19 mouse cellular contexts compared by ENCODE assay signal in the genomic region with DNA sequence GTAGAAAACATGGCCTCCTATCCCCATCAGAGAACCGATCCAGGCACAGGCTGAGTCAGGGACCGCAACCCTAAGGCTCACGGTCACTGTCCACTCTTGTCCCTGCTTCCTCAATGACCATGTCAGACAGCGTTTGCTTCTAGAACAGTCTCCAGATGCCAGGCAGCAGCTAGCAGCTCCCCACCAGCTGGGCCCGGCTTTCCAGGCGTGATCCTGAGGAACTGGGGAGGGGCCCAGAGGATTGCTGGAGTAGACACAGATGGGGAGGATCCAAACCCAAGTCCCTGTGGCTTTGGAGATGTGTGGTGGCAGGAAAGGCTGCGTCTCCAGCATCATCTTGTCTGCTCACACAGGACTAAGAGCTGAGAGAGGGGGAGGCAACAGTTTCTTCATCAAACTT. TPM values are rescaled to one million over a fixed set of nuclear protein-coding genes. Genes with fewer than 3 reads are reported as not detected.
DNase-seq lines count a peak whose midpoint lies in the region; ATAC-seq and TF ChIP-seq lines count a peak whose summit lies in the region.
"Had no signal": no experiment of that assay in that cellular context is flagged by ENCODE, and none has a peak within 500 bp of the region (broad histone marks: within the 10 kb centered on the region; RNA-seq: fewer than 3 reads in every experiment).

No protein-coding gene starts in this region.

- H3K4me3 ChIP-seq in heart, adult 2 months, result no peak overlapping the region
- no peak overlapping the region for H3K4me3 ChIP-seq in heart, embryonic 12.5 days
- peak overlapping the region; percentile 62 for H3K4me3 ChIP-seq in testis, adult 2 months (ENCODE audit: control insufficient read depth, low read depth, low read length)
- peak overlapping the region; percentile 39 for H3K4me3 ChIP-seq in lung, embryonic 16.5 days (ENCODE audit: low read length)
- H3K4me3 ChIP-seq in midbrain, postnatal 0 days (ENCODE audit: low read depth, low read length), result no peak overlapping the region
- H3K4me3 ChIP-seq: embryonic facial prominence, embryonic 15.5 days; forebrain, embryonic 15.5 days; hindbrain, embryonic 15.5 days; limb, embryonic 12.5 days; neural tube, embryonic 13.5 days had no signal

- intact Hi-C loops in heart, adult 2 months (cut with DNase I), result no loop called here

- H3K27me3 ChIP-seq in heart, adult 2 months (ENCODE audit: control insufficient read depth, insufficient read depth, low read length), result no peaks in the 10 kb centered on the region
- H3K27me3 ChIP-seq in heart, embryonic 12.5 days (replicated peaks), result no peaks in the 10 kb centered on the region
- no peaks in the 10 kb centered on the region for H3K27me3 ChIP-seq in testis, adult 2 months (ENCODE audit: control insufficient read depth, insufficient read depth, low read length)
- H3K27me3 ChIP-seq in lung, embryonic 16.5 days (ENCODE audit: control insufficient read depth, insufficient read depth, low read depth, low read length), result no peaks in the 10 kb centered on the region
- H3K27me3 ChIP-seq in midbrain, postnatal 0 days (ENCODE audit: insufficient read depth, low read length), result no peaks in the 10 kb centered on the region
- H3K27me3 ChIP-seq: embryonic facial prominence, embryonic 15.5 days; forebrain, embryonic 15.5 days; hindbrain, embryonic 15.5 days; limb, embryonic 12.5 days; neural tube, embryonic 13.5 days had no signal

- DNase-seq in heart, adult 2 months, result peak; percentile 57 to 62
- no peak for DNase-seq in testis, postnatal 14 days (ENCODE audit: low spot score)
- no peak for DNase-seq in cerebellum, postnatal 25 days
- no peak for DNase-seq in adrenal gland, postnatal 10 days
- no peak for DNase-seq in midbrain, postnatal 0 days (ENCODE audit: low spot score)
- DNase-seq: adrenal gland, postnatal 14 days; gastrocnemius, postnatal 25 days; midbrain, embryonic 14.5 days; right cerebral cortex, adult 18-20 months; thymus, postnatal 25 days had no signal

- no peaks in the 10 kb centered on the region for H3K9me3 ChIP-seq in heart, embryonic 12.5 days (replicated peaks)
- H3K9me3 ChIP-seq in lung, embryonic 16.5 days (ENCODE audit: control insufficient read depth, low read length), result no peaks in the 10 kb centered on the region
- no peaks in the 10 kb centered on the region for H3K9me3 ChIP-seq in midbrain, postnatal 0 days (ENCODE audit: low read length)
- H3K9me3 ChIP-seq: embryonic facial prominence, embryonic 15.5 days; forebrain, embryonic 15.5 days; hindbrain, embryonic 15.5 days; limb, embryonic 12.5 days; neural tube, embryonic 13.5 days had no signal

- no peaks in the 10 kb centered on the region for H3K79me2 ChIP-seq in heart, adult 2 months (replicated peaks; ENCODE audit: control insufficient read depth, insufficient read depth, low read length)

- H3K27ac ChIP-seq in heart, adult 2 months, result peak overlapping the region; percentile 36
- H3K27ac ChIP-seq in heart, embryonic 12.5 days (ENCODE audit: poor library complexity, severe bottlenecking), result no peak overlapping the region
- peak overlapping the region; percentile 72 for H3K27ac ChIP-seq in testis, adult 2 months (ENCODE audit: control insufficient read depth, insufficient read depth, low read depth, low read length)
- H3K27ac ChIP-seq in lung, embryonic 16.5 days (ENCODE audit: low read length), result peak overlapping the region; percentile 93
- no peak overlapping the region for H3K27ac ChIP-seq in midbrain, postnatal 0 days (ENCODE audit: low read depth, low read length)
- H3K27ac ChIP-seq: embryonic facial prominence, embryonic 15.5 days; forebrain, embryonic 15.5 days; hindbrain, embryonic 15.5 days; neural tube, embryonic 13.5 days had no signal

- 51% methylated on average over 7 of the region's 7 CpGs for WGBS in heart, adult 2 months
- WGBS in heart, embryonic 12.5 days, result 70% methylated on average over 7 of the region's 7 CpGs
- 43% methylated on average over 7 of the region's 7 CpGs for WGBS in lung, embryonic 16.5 days
- 84% methylated on average over 7 of the region's 7 CpGs for WGBS in midbrain, postnatal 0 days

- no peak overlapping the region for H3K9ac ChIP-seq in heart, adult 2 months (ENCODE audit: low read depth, low read length)
- H3K9ac ChIP-seq in heart, embryonic 12.5 days, result no peak overlapping the region
- peak overlapping the region; percentile 62 for H3K9ac ChIP-seq in lung, embryonic 16.5 days (ENCODE audit: low read length)
- H3K9ac ChIP-seq in midbrain, postnatal 0 days (replicated peaks; ENCODE audit: low read length, poor library complexity, severe bottlenecking), result no peak overlapping the region
- H3K9ac ChIP-seq: embryonic facial prominence, embryonic 15.5 days; forebrain, embryonic 15.5 days; hindbrain, embryonic 15.5 days; neural tube, embryonic 13.5 days had no signal

- TF ChIP-seq CTCF in heart, adult 2 months (IDR thresholded peaks at IDR 0.05), result no peak
- no peak for TF ChIP-seq CTCF in testis, adult 2 months (IDR thresholded peaks at IDR 0.05; ENCODE audit: control insufficient read depth, insufficient read depth, insufficient replicate concordance, low read depth, low read length)
- no peak for TF ChIP-seq CTCF in midbrain, postnatal 0 days (IDR thresholded peaks at IDR 0.05)

- no peaks in the 10 kb centered on the region for H3K36me3 ChIP-seq in heart, adult 2 months (ENCODE audit: control insufficient read depth, insufficient read depth, low read length)
- H3K36me3 ChIP-seq in heart, embryonic 12.5 days, result peaks cover 21% of the 10 kb centered on the region
- H3K36me3 ChIP-seq in testis, adult 2 months (ENCODE audit: control insufficient read depth, insufficient read depth, low read length), result no peaks in the 10 kb centered on the region
- peaks cover 6% of the 10 kb centered on the region; the same call in 1 of the 2 replicates for H3K36me3 ChIP-seq in lung, embryonic 16.5 days (ENCODE audit: control insufficient read depth, insufficient read depth, low read length)
- H3K36me3 ChIP-seq in midbrain, postnatal 0 days (ENCODE audit: insufficient read depth, low read length), result peaks cover 21% of the 10 kb centered on the region

- no peak for ATAC-seq in heart, embryonic 12.5 days (ENCODE audit: insufficient number of reproducible peaks, low FRiP score)
- peak; percentile 69 for ATAC-seq in lung, embryonic 16.5 days (ENCODE audit: low read depth)
- no peak for ATAC-seq in midbrain, postnatal 0 days (ENCODE audit: low FRiP score)
- ATAC-seq: forebrain, embryonic 15.5 days had no signal

- peaks cover 10% of the 10 kb centered on the region for H3K4me1 ChIP-seq in heart, adult 2 months (ENCODE audit: control insufficient read depth, insufficient read depth, low read length)
- H3K4me1 ChIP-seq in heart, embryonic 12.5 days (replicated peaks), result peaks cover 33% of the 10 kb centered on the region
- peaks cover 2% of the 10 kb centered on the region for H3K4me1 ChIP-seq in testis, adult 2 months (ENCODE audit: control insufficient read depth, insufficient read depth, low read length)
- peaks cover 6% of the 10 kb centered on the region; the same call in 1 of the 2 replicates for H3K4me1 ChIP-seq in lung, embryonic 16.5 days (replicated peaks; ENCODE audit: control insufficient read depth, insufficient read depth, low read length)
- no peaks in the 10 kb centered on the region for H3K4me1 ChIP-seq in midbrain, postnatal 0 days (ENCODE audit: insufficient read depth, low read length)
- H3K4me1 ChIP-seq: forebrain, embryonic 15.5 days; hindbrain, embryonic 15.5 days had no signal

- TF ChIP-seq POLR2A in heart, adult 2 months (IDR thresholded peaks at IDR 0.05; ENCODE audit: insufficient read depth, low read depth, low read length), result peak; percentile 42; the same call in 1 of the 2 replicates
- TF ChIP-seq POLR2A in testis, adult 2 months (IDR thresholded peaks at IDR 0.05; ENCODE audit: control insufficient read depth, low read depth, low read length), result no peak

- no peak overlapping the region for H3K4me2 ChIP-seq in heart, embryonic 12.5 days
- peak overlapping the region; percentile 44 for H3K4me2 ChIP-seq in lung, embryonic 16.5 days (ENCODE audit: low read depth, low read length)
- H3K4me2 ChIP-seq in midbrain, postnatal 0 days (ENCODE audit: low read depth, low read length, poor library complexity, severe bottlenecking), result no peak overlapping the region
- H3K4me2 ChIP-seq: embryonic facial prominence, embryonic 15.5 days; forebrain, embryonic 15.5 days; hindbrain, embryonic 15.5 days; neural tube, embryonic 13.5 days had no signal

- 0 out of 2 replicates have a peak, but pooled peaks have one; percentile 17 for TF ChIP-seq EP300 in heart, adult 2 months (IDR thresholded peaks at IDR 0.05; ENCODE audit: insufficient read depth, low read depth, low read length)

RNA-seq across cellular contexts. Expression of a gene that starts 2.1 kb away (rescaled TPM):
- total RNA-seq in heart, adult 2 months (2021), result 1 to 10 TPM in 1 of 2 experiments, under 1 TPM in 1; 0.70 to 1.1 TPM
- polyA plus RNA-seq in heart, adult 2 months (2012; rRNA removed), result 2.5 and 6.3 TPM in 2 replicates
- 0.73 and 0.83 TPM in 2 replicates for polyA plus RNA-seq in heart, embryonic 12.5 days (2016; fragmentation: Nextera tagmentation; extraction: Ambion mirVana)
- 8.5 and 10.4 TPM in 2 replicates for polyA plus RNA-seq in testis, adult 2 months (2012; rRNA removed)
- polyA plus RNA-seq in lung, embryonic 16.5 days (2015; fragmentation: Nextera tagmentation; extraction: Ambion mirVana), result 57.2 and 59.7 TPM in 2 replicates
- 1 to 10 TPM; 1.0 to 2.4 TPM for total RNA-seq in adrenal gland, postnatal 10 days (2021)
- total RNA-seq in midbrain, postnatal 0 days (2014; rRNA removed), result not detected in 2 replicates
- 0.22 and 0.33 TPM in 2 replicates for polyA plus RNA-seq in midbrain, postnatal 0 days (2015; fragmentation: Nextera tagmentation; extraction: Ambion mirVana)
- total RNA-seq: common myeloid progenitor, adult 5-6 weeks had no signal
- polyA plus RNA-seq: hindbrain, embryonic 15.5 days had no signal

RNA-seq across cellular contexts. Expression of a gene that starts 11.0 kb away (rescaled TPM):
- 10 to 100 TPM; 21.2 to 22.4 TPM for total RNA-seq in heart, adult 2 months (2021)
- polyA plus RNA-seq in heart, adult 2 months (2012; rRNA removed), result 26.4 and 29.3 TPM in 2 replicates
- polyA plus RNA-seq in heart, embryonic 12.5 days (2016; fragmentation: Nextera tagmentation; extraction: Ambion mirVana), result 46.6 and 49.7 TPM in 2 replicates
- 16.4 and 17.5 TPM in 2 replicates for polyA plus RNA-seq in testis, adult 2 months (2012; rRNA removed)
- 75.0 and 82.4 TPM in 2 replicates for polyA plus RNA-seq in lung, embryonic 16.5 days (2015; fragmentation: Nextera tagmentation; extraction: Ambion mirVana)
- total RNA-seq in adrenal gland, postnatal 10 days (2021), result 100 to 1,000 TPM in 1 of 2 experiments, 10 to 100 TPM in 1; 36.6 to 103 TPM
- 33.5 and 61.1 TPM in 2 replicates for total RNA-seq in midbrain, postnatal 0 days (2014; rRNA removed)
- 74.2 and 75.6 TPM in 2 replicates for polyA plus RNA-seq in midbrain, postnatal 0 days (2015; fragmentation: Nextera tagmentation; extraction: Ambion mirVana)

RNA-seq across cellular contexts. Expression of a gene that starts 41.0 kb away (rescaled TPM):
- 10 to 100 TPM; 12.1 to 45.3 TPM for total RNA-seq in heart, adult 2 months (2021)
- polyA plus RNA-seq in heart, adult 2 months (2012; rRNA removed), result 17.0 and 23.8 TPM in 2 replicates
- polyA plus RNA-seq in heart, embryonic 12.5 days (2016; fragmentation: Nextera tagmentation; extraction: Ambion mirVana), result 14.4 and 17.4 TPM in 2 replicates
- 51.4 TPM in 2 replicates for polyA plus RNA-seq in testis, adult 2 months (2012; rRNA removed)
- 10.8 and 11.5 TPM in 2 replicates for polyA plus RNA-seq in lung, embryonic 16.5 days (2015; fragmentation: Nextera tagmentation; extraction: Ambion mirVana)
- 100 to 1,000 TPM in 1 of 2 experiments, 10 to 100 TPM in 1; 95.8 to 589 TPM for total RNA-seq in adrenal gland, postnatal 10 days (2021)
- 6.9 and 7.7 TPM in 2 replicates for total RNA-seq in midbrain, postnatal 0 days (2014; rRNA removed)
- 6.9 and 7.0 TPM in 2 replicates for polyA plus RNA-seq in midbrain, postnatal 0 days (2015; fragmentation: Nextera tagmentation; extraction: Ambion mirVana)

Comparison
In these comparisons a context has a peak if more than half of its experiments do, and no peak if none do; other contexts are left out.
1. H3K27ac ChIP-seq: peak in heart, adult 2 months (single experiment), testis, adult 2 months (single experiment) and lung, embryonic 16.5 days (single experiment); none in heart, embryonic 12.5 days (single experiment) and midbrain, postnatal 0 days (single experiment).
2. DNase-seq: peak in heart, adult 2 months (2 of 2); none in testis, postnatal 14 days (single experiment), cerebellum, postnatal 25 days (0 of 2), adrenal gland, postnatal 10 days (single experiment) and midbrain, postnatal 0 days (single experiment).
3. H3K4me3 ChIP-seq: peak in testis, adult 2 months (single experiment) and lung, embryonic 16.5 days (single experiment); none in heart, adult 2 months (single experiment), heart, embryonic 12.5 days (single experiment) and midbrain, postnatal 0 days (single experiment).